Mouse (Mus musculus) cerebellum, adult (tissue): Measurements from ENCODE around the gene Mnd1.

ENCODE experiments used
- ATAC-seq: cut with Nextera tagmentation; 2 replicates; pipeline ENCODE4 v1.9.2; 2017; ENCODE audit warnings: mild to moderate bottlenecking, moderate library complexity, mixed read lengths; ENCODE audit not compliant: insufficient number of reproducible peaks, low FRiP score, low TSS enrichment

Gene Mnd1

GRCm38 (mm10) chr3:84155558-84156006 lies at the start of gene Mnd1:
Gene Mnd1 (minus strand): TSS chr3:84155786.
- peak; percentile 98 for ATAC-seq

GRCm38 (mm10) chr3:84204640-84205039 lies 49.1 kb upstream of the Mnd1 start:
- ATAC-seq = no peak

- peak; percentile 98 for ATAC-seq
Observed at GRCm38 (mm10) chr3:84200559-84201420, 45.2 kb upstream of the Mnd1 start.

- ATAC-seq = no peak
Observed at GRCm38 (mm10) chr3:84199516-84199915, 43.9 kb upstream of the Mnd1 start.

GRCm38 (mm10) chr3:84198229-84198628 lies 42.6 kb upstream of the Mnd1 start:
- ATAC-seq = no peak

- ATAC-seq = no peak
Observed at GRCm38 (mm10) chr3:84193881-84194280, 38.3 kb upstream of the Mnd1 start.

- peak; percentile 43; the same call in 1 of the 2 replicates for ATAC-seq
Observed at GRCm38 (mm10) chr3:84191141-84191881, 35.7 kb upstream of the Mnd1 start.

GRCm38 (mm10) chr3:84190513-84191061 lies 35.0 kb upstream of the Mnd1 start:
- ATAC-seq = no peak

- ATAC-seq = no peak
Observed at GRCm38 (mm10) chr3:84189629-84190173, 34.1 kb upstream of the Mnd1 start.

- no peak for ATAC-seq
Observed at GRCm38 (mm10) chr3:84181717-84182116, 26.1 kb upstream of the Mnd1 start.

GRCm38 (mm10) chr3:84181102-84181501 lies 25.5 kb upstream of the Mnd1 start:
- ATAC-seq = no peak

GRCm38 (mm10) chr3:84180304-84180703 lies 24.7 kb upstream of the Mnd1 start:
- no peak for ATAC-seq

- no peak for ATAC-seq
Observed at GRCm38 (mm10) chr3:84177834-84178233, 22.2 kb upstream of the Mnd1 start.

- peak; percentile 89 for ATAC-seq
Observed at GRCm38 (mm10) chr3:84175337-84176315, 20.0 kb upstream of the Mnd1 start.

GRCm38 (mm10) chr3:84173581-84174154 lies 18.1 kb upstream of the Mnd1 start, which contains the start of gene Gm6525:
Gene Gm6525 (plus strand): TSS chr3:84174104.
- no peak for ATAC-seq

GRCm38 (mm10) chr3:84172406-84172805 lies 16.8 kb upstream of the Mnd1 start:
- no peak for ATAC-seq

GRCm38 (mm10) chr3:84169393-84170005 lies 13.9 kb upstream of the Mnd1 start:
- ATAC-seq = no peak

- no peak for ATAC-seq
Observed at GRCm38 (mm10) chr3:84168943-84169342, 13.4 kb upstream of the Mnd1 start.

GRCm38 (mm10) chr3:84166073-84166472 lies 10.5 kb upstream of the Mnd1 start:
- no peak for ATAC-seq
